Mouse (Mus musculus) cerebellum, adult 9-10 months (tissue): ENCODE measurements at regions not wholly inside any gene's neighbourhood (a gene's known extent, or its start where the extent isn't known, plus 50 kb on each side); places are given as distances from the start of the nearest gene placed in this dataset.

ENCODE experiments used
- DNase-seq: peaks from one replicate; pipeline ENCODE4 v3.0.0; 2022

DNA sequence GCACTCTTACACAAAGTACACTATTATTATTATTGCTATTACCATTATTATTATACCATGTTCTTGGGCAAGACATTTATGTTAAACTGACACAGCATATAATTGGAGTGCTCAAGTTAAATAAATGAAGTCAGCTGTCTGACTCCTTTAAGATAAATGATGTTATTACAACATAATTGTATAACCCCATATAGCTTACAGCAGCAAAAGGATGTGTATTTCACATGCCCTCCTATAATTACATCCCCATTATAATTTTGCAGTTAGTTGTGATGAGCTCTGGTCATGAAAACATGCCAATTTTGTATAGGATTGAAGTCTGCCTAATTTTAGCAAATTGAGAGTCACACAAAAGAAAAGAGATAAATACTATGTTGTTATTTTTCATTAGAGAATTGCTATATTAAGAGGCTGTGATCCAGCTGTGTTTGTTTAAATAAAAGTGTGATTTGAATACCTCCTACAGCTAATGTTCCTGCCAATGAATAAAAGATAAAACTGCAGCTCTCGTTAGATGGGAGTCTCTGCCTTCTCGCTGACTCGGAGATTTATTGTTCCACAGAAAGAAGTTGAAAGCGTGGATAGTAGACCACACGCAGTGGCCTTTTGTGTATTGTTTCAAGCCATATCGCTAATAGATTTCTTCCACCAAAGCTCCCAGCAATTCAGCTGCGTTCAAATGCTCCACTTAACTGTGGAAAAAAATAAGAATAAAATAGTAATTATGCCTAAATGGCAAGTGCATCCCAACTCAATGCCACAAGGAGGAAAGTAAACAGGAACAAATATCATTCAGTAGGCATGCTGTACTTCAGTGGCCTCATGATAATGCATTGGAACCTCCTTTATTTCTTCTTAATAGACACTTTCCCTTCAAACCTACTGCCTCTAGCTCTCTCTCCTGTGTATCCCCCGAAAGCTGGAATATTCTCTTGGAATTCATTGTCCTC, 194.9 kb upstream of the Gm10192 start:
- DNase-seq = no peak

DNA sequence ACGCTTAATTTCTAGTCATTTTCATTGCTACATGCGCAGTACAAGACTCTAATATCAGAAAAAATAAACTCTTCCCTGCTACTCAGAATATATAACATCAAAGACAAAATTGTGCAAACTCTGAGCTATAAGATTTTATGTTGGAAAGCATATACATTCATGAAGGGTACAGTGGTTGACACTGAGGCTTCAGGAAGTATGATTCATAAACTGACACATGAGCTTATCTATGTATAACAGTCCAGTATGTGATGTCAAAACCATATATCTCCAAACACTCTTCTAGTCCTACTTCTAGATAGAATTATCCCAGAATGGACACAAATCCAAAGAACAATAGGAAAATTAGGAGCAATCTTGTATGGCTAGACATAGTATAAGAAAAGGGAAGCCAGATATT, 177.5 kb upstream of the Gm10192 start:
- DNase-seq = no peak

DNA sequence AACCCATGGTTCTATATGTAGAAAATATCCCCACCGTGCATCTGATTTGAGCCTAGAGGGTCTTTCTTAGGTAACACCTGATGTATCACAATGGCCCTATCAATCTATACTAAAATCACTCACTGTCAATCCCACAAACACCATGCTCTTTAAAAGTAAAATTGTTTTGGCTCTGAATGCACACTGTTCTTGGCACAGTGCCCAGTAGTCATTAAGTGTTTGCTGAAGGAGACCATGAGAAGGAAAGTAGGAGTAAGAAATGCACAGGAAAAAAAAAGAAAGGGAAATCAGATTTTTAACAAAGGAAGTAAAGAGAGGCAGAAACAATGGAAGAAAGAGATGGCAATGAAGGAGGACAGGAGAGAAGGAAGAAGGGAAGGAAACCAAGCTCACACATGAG, 175.0 kb upstream of the Gm10192 start:
- no peak for DNase-seq

DNA sequence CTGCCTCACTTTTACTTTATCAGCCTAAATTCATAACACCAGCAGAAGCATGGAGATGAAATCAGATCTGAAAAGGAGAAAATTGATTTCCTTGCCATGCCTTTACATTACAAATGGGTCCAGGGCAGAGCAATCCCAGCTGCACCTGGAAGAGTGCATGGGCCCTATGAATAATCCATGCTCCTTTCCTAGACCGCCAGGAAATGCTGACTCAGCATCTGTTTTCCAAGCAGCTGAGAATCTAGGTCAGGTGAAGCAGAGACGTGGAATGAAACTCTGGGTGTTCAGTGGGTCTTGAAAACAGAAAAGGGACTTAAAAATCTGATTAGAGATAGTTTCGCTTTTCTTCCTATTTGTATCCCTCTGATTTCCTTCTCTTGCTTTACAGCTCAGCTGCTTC, 163.8 kb upstream of the Gm10192 start:
- no peak for DNase-seq

DNA sequence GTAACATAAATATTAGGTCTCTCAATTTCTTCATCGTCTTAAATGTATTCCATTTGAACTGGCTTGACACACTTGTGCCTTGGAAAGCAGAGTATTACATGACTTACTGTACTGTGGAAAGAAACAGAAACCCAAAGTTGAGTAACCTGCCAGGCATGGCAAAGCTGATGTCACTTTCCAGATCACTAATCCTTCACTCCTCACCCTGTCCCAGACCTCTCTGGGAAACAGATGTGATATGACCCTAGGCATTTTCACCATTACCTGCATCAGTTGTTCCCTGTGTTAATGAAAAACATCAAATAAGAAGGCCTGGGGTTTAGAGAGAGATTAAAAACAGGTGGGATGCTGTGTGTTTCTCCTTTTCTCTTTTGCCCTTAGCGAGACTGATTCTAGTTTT, 161.4 kb upstream of the Gm10192 start:
- DNase-seq = no peak

DNA sequence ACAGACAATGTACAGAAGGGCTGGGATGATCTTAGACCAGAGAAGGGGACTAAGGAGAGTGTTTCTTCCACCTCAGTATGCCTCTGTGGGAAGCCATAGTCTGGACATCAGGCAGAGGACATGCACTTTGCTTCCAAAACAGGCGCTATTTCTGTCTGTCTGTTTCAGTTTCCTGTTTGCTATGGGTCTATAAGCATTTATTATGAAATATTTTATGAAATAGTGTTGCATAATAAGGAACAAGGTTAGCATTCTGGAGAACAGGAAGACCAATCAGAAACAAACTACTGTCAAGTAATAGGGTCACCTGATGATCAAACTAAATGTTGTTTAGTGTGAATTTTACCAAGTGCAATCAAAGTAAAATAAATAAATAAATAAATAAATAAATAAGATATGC, 160.4 kb upstream of the Gm10192 start:
- no peak for DNase-seq
